Mouse (Mus musculus) testis, adult 2 months (tissue): Measurements from ENCODE around the gene Strn4.

ENCODE experiments used
- CTCF ChIP-seq: fragments of 200-500 bp; IDR thresholded peaks from 2 replicates; pipeline ENCODE4 v1.5.1; 2012; ENCODE audit warnings: low read depth, mild to moderate bottlenecking, inconsistent platforms, low read length, moderate library complexity; ENCODE audit not compliant: control insufficient read depth, insufficient read depth, insufficient replicate concordance
- POLR2A ChIP-seq: fragments of 200-500 bp; IDR thresholded peaks from 2 replicates; pipeline ENCODE4 v1.6.1; 2012; ENCODE audit warnings: low read depth, mild to moderate bottlenecking, inconsistent platforms, low read length, moderate library complexity; ENCODE audit not compliant: control insufficient read depth

GRCm38 (mm10) chr7:16859902-16860651 is 44.4 kb downstream of the Strn4 start:
- TF ChIP-seq CTCF (peak; percentile 9; the same call in 1 of the 2 replicates), POLR2A (no peak)
